Mouse (Mus musculus) hindbrain, postnatal 0 days (tissue): Measurements from ENCODE around the gene Bloc1s4. TPM values are rescaled to one million over a fixed set of nuclear protein-coding genes. Genes with fewer than 3 reads are reported as not detected.

Source experiments
- ATAC-seq: fragments of 200-750 bp; cut with Nextera tagmentation; 2 replicates; pipeline ENCODE4 v1.8.0; 2017; ENCODE audit warnings: mild to moderate bottlenecking, moderate TSS enrichment, moderate library complexity
- DNase-seq: peaks from one replicate; pipeline ENCODE4 v3.0.0-alpha.2; 2015; ENCODE audit warnings: low spot score
- H3K27ac ChIP-seq: fragments of 300-500 bp; sonication (generic); 2 replicates; pipeline ENCODE4 v1.5.1; 2014; ENCODE audit warnings: mild to moderate bottlenecking
- H3K27me3 ChIP-seq: fragments of 300-500 bp; sonication (generic); 2 replicates; pipeline ENCODE4 v1.6.1; 2014; ENCODE audit warnings: low read length, mixed read lengths; ENCODE audit not compliant: insufficient read depth
- H3K36me3 ChIP-seq: fragments of 300-500 bp; sonication (generic); 2 replicates; pipeline ENCODE4 v1.6.1; 2014; ENCODE audit warnings: low read length, mixed read lengths; ENCODE audit not compliant: insufficient read depth
- H3K4me1 ChIP-seq: fragments of 300-500 bp; sonication (generic); 2 replicates; pipeline ENCODE4 v1.6.1; 2014; ENCODE audit warnings: antibody characterized with exemption, low read length, mixed read lengths; ENCODE audit not compliant: insufficient read depth
- H3K4me2 ChIP-seq: fragments of 300-500 bp; sonication (generic); 2 replicates; pipeline ENCODE4 v1.6.1; 2014; ENCODE audit warnings: low read depth, mild to moderate bottlenecking, low read length, moderate library complexity, mixed read lengths
- H3K4me3 ChIP-seq: fragments of 300-500 bp; sonication (generic); 2 replicates; pipeline ENCODE4 v1.5.1; 2014; ENCODE audit warnings: low read length
- H3K9ac ChIP-seq: fragments of 300-500 bp; sonication (generic); replicated peaks from 2 replicates; pipeline ENCODE4 v1.6.1; 2014; ENCODE audit warnings: mild to moderate bottlenecking, low read length, moderate library complexity, mixed read lengths
- H3K9me3 ChIP-seq: fragments of 300-500 bp; sonication (generic); 2 replicates; pipeline ENCODE4 v1.6.1; 2016; ENCODE audit warnings: low read length, mixed read lengths
- CTCF ChIP-seq: IDR thresholded peaks from 2 replicates; pipeline ENCODE4 v1.5.1; 2016; ENCODE audit warnings: antibody characterized with exemption, control low read depth, low read depth
- WGBS: fragments of 180-500 bp; shearing (Covaris S2); extraction: QIAGEN DNeasy Blood & Tissue Kit; methylation state at CpG from one replicate; pipeline ENCODE4 v1.1.7; 2014; 5-methylcytosine and 5-hydroxymethylcytosine counted together
- polyA plus RNA-seq: library from polyadenylated mRNA; unstranded; fragments of >200 nt; fragmentation: Nextera tagmentation; extraction: Ambion mirVana; gene quantifications from 2 replicates; pipeline ENCODE4 v1.2.1, GENCODE M21; 2015
- total RNA-seq: library from RNA; depleted of rRNA; stranded (reverse); fragments of >200 nt; gene quantifications from 2 replicates; pipeline ENCODE4 v1.2.3, GENCODE M21; 2014

Bloc1s4 gene
- total and polyA plus RNA-seq, 2 experiments from 2014 or later = 28.9 to 29.1 TPM

DNA sequence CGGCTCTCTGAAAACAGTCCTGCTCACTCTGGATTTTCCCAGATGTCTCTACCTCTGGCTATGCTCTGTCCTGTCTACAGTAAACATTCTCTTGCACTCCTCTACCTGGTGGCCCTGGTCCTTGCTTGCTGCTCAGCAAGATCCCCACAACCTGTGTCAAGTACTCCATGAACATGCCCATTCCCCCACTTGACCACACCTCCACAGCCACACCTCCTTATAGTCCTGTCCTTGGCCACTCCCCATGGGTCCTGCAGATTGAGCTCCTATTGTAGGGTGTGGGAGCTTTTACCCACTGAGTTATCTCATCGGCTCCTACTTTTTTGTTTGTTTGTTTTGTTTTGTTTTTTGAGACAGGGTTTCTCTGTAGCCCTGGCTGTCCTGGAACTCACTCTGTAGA is 30.5 kb upstream of the Bloc1s4 start:
- no peaks in the 10 kb centered on the region for H3K9me3 ChIP-seq
- no peaks in the 10 kb centered on the region for H3K4me1 ChIP-seq
- TF ChIP-seq CTCF = no peak
- ATAC-seq (no peak), DNase-seq (no peak)
- WGBS = 96% methylated on average over 1 of the region's 2 CpGs
- H3K27me3 ChIP-seq = no peaks in the 10 kb centered on the region
- no peak overlapping the region for H3K4me2 ChIP-seq
- no peak overlapping the region for H3K27ac ChIP-seq
- no peaks in the 10 kb centered on the region for H3K36me3 ChIP-seq
- H3K9ac ChIP-seq = no peak overlapping the region
- H3K4me3 ChIP-seq = no peak overlapping the region

DNA sequence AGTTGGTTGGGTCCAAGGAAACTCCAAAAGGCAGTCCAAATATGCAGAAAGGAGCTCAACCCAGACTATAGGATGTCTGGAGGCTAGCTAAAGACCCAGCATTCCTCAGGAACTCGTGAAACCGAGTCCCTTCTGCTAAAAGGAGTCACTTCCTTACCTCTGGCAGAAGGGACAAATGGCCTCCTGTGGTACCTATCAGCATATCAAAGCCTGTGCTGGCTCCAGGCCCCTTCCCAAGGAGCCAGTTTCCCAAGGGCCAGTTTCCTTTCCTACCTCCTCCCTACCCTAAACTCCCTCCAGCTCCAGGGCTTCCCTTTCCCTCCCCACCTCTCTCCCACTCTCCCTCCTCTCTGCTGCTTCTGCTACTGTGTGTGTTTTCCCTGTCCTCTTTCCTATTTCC is 28.7 kb upstream of the Bloc1s4 start:
- Histone ChIP-seq H3K4me1 (no peaks in the 10 kb centered on the region), H3K27ac (no peak overlapping the region)
- 3% methylated on average over 2 of the region's 2 CpGs for WGBS

DNA sequence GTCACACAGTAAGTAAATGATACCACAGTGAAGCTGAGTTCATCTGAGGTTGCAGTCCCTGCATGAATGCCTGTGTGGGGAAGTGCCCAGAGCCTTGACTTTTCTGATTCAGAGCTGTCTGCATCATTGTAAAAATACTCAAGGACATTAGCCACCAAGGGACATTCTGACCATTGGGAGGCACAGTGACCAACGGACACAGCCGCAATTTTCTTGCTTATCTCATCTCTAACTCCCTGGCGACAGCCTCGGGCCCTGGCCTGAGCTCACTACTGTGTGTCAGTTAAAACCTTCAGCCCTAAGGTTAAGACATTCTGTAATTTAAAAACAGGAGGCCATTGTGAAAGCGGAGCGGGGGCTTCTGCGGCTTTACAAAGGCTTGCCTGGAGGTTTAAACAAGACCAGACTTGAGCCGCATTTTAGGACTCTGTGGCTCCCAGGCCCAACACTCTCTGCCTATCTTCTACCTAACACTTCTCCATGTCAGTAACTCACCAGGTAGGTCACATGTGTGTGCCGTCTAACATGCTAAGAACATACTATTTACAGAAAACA is 27.6 kb upstream of the Bloc1s4 start:
- Histone ChIP-seq H3K4me1 (no peaks in the 10 kb centered on the region), H3K27me3 (no peaks in the 10 kb centered on the region), H3K27ac (no peak overlapping the region), H3K4me3 (no peak overlapping the region), H3K9me3 (no peaks in the 10 kb centered on the region), H3K4me2 (no peak overlapping the region), H3K9ac (no peak overlapping the region), H3K36me3 (no peaks in the 10 kb centered on the region)
- WGBS = 39% methylated on average over 9 of the region's 9 CpGs
- no peak for DNase-seq
- no peak for ATAC-seq
- no peak for TF ChIP-seq CTCF

More for the DNA sequence above, 28.7 kb upstream of the Bloc1s4 start:
- DNase-seq = no peak
- H3K9ac ChIP-seq = no peak overlapping the region
- H3K4me3 ChIP-seq = no peak overlapping the region
- TF ChIP-seq CTCF = no peak
- H3K4me2 ChIP-seq = no peak overlapping the region
- ATAC-seq = no peak
- no peaks in the 10 kb centered on the region for H3K36me3 ChIP-seq
- no peaks in the 10 kb centered on the region for H3K27me3 ChIP-seq
- H3K9me3 ChIP-seq = no peaks in the 10 kb centered on the region

DNA sequence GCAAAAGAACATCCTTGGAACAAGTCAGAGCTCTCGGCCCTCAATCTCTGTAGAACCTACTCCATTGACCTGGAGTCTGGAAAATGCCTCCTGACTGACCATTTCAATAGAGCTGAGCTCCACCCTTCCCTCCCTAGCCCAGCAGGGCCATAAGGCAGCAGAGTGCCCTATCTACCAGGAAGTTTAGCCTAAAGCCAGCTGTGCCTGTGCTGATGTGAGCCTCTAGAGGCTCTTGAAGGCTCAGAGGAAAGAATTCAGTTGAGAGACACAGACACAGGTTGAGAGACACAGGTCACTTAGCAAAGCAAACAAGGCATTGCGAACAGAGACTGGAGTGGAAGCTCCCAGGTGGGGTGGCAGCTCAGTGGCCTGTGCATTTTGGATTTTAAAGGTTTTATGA is 26.9 kb upstream of the Bloc1s4 start:
- 84% methylated on average over 2 of the region's 2 CpGs for WGBS
- Histone ChIP-seq H3K4me3 (no peak overlapping the region), H3K27me3 (no peaks in the 10 kb centered on the region), H3K4me1 (no peaks in the 10 kb centered on the region), H3K4me2 (no peak overlapping the region), H3K9ac (no peak overlapping the region), H3K9me3 (no peaks in the 10 kb centered on the region), H3K27ac (no peak overlapping the region), H3K36me3 (no peaks in the 10 kb centered on the region)
- DNase-seq = no peak
- ATAC-seq = no peak
- TF ChIP-seq CTCF = no peak

DNA sequence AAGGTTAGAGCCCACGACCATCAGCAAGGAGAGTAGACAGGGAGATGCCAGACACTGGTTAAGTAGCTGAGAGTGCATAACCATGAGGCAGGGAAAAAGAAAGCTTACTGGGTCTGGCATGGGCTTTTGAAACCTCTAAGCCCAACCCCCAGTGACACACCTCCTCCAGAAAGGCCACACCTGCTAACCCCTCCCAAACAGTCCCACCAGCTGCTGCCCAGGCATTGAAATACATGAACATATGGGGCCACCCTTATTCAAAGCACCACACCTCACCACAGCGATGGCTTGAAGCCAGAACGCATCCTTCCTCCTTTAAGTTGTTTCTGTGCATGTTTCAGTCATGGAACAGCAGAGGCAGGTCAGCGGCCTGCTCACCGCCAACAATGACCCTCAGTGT is 24.1 kb upstream of the Bloc1s4 start:
- no peak for DNase-seq
- Histone ChIP-seq H3K4me2 (no peak overlapping the region), H3K27me3 (no peaks in the 10 kb centered on the region), H3K4me1 (no peaks in the 10 kb centered on the region), H3K27ac (no peak overlapping the region), H3K9ac (no peak overlapping the region), H3K9me3 (no peaks in the 10 kb centered on the region), H3K36me3 (no peaks in the 10 kb centered on the region), H3K4me3 (no peak overlapping the region)
- no peak for ATAC-seq
- 86% methylated on average over 5 of the region's 5 CpGs for WGBS
- TF ChIP-seq CTCF = no peak

DNA sequence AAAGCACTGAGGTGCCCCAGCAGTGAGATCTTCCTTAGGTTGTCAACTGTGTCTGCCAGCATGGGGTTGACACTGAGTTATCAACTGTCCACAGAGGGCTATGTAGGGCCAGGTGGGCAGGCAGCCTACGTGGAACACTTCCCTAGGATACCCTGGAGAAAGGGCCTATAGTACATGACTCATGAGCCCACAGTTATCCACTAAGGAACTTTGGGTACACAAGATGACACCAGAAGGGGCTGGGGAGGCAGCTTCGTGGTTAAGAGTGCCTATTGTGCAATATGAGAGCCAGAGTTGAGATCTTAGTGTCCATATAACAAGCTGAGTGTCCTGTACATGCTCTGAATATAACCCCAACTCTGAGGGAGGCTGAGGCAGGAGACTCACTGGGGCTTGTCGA is 21.2 kb upstream of the Bloc1s4 start:
- Histone ChIP-seq H3K4me1 (peaks cover 6% of the 10 kb centered on the region; the same call in 1 of the 2 replicates), H3K9ac (no peak overlapping the region), H3K27ac (no peak overlapping the region), H3K27me3 (no peaks in the 10 kb centered on the region), H3K9me3 (no peaks in the 10 kb centered on the region), H3K4me2 (no peak overlapping the region), H3K36me3 (no peaks in the 10 kb centered on the region), H3K4me3 (no peak overlapping the region)
- WGBS = 58% methylated on average over 3 of the region's 3 CpGs
- TF ChIP-seq CTCF = no peak
- DNase-seq (no peak), ATAC-seq (no peak)

DNA sequence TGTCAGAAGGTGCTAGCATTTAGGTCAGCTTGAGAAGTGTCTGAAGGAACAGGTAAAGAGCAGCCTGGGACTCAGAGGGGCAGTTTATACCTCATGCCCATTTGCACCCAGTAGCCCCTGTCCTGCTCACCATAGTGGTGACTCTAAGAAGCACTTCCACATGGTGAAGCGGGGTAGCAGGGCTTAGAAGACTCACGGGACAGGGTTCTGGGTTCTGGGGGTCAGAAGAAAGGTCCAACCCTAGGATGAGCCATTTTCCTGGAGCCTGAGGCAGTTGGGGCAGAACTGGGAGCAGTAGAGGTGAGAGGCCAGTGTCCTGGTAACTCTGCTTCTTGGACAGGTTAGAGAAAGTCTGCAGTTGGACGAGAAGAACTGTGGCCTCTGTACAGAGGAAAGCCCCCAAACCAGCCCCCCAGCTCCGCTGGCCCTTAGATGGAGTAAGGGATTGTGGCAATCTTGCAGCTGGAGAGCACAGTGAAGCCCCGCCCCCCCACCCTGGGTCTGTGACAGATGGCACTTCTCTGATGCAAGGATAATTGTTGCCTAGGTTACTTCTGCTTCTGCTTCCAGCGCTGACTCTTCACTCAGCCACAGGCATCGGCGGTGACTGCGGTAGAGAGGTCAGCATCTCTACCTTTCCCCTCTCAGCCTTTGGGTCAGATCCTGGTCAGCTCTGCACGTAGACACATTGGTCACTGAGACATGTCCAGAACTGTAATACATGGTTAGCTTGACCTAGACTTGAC is 18.7 kb upstream of the Bloc1s4 start:
- H3K4me1 ChIP-seq = peaks cover 6% of the 10 kb centered on the region; the same call in 1 of the 2 replicates
- H3K36me3 ChIP-seq = no peaks in the 10 kb centered on the region
- no peak overlapping the region for H3K4me2 ChIP-seq
- no peak overlapping the region for H3K4me3 ChIP-seq
- no peak overlapping the region for H3K9ac ChIP-seq
- DNase-seq = peak; percentile 75
- peak; percentile 92 for ATAC-seq
- no peaks in the 10 kb centered on the region for H3K9me3 ChIP-seq
- peak overlapping the region; percentile 68 for H3K27ac ChIP-seq
- WGBS = 22% methylated on average over 10 of the region's 10 CpGs
- no peaks in the 10 kb centered on the region for H3K27me3 ChIP-seq
- no peak for TF ChIP-seq CTCF
